Comparison of ENCODE assay signal across 27 mouse cellular contexts in genomic region chr14:46115950-46116349, GRCm38 (mm10).
"Had no signal": no experiment of that assay in that cellular context is flagged by ENCODE, and none has a peak within 500 bp of the region (broad histone marks: within the 10 kb centered on the region; RNA-seq: fewer than 3 reads in every experiment).

No protein-coding gene starts in this region.

- ATAC-seq: hindbrain, postnatal 0 days; intestine, embryonic 16.5 days; liver, embryonic 12.5 days had no signal

- H3K36me3 ChIP-seq: heart, embryonic 13.5 days; heart, embryonic 15.5 days; hindbrain, embryonic 13.5 days; hindbrain, embryonic 15.5 days; kidney, embryonic 15.5 days; limb, embryonic 13.5 days; limb, embryonic 15.5 days; liver, embryonic 12.5 days had no signal

- H3K27ac ChIP-seq: heart, adult 2 months; heart, embryonic 13.5 days; heart, embryonic 15.5 days; hindbrain, embryonic 13.5 days; hindbrain, embryonic 15.5 days; hindbrain, postnatal 0 days; kidney, embryonic 15.5 days; kidney, postnatal 0 days; limb, embryonic 13.5 days; limb, embryonic 15.5 days; liver, embryonic 12.5 days; liver, embryonic 14.5 days had no signal

- H3K4me2 ChIP-seq: heart, embryonic 11.5 days; heart, embryonic 13.5 days; heart, embryonic 15.5 days; hindbrain, embryonic 13.5 days; hindbrain, embryonic 15.5 days; kidney, embryonic 15.5 days; limb, embryonic 13.5 days; limb, embryonic 15.5 days; liver, embryonic 12.5 days had no signal

- H3K4me1 ChIP-seq: heart, embryonic 13.5 days; heart, embryonic 15.5 days; hindbrain, embryonic 13.5 days; hindbrain, embryonic 15.5 days; kidney, embryonic 15.5 days; limb, embryonic 13.5 days; limb, embryonic 15.5 days; liver, embryonic 12.5 days had no signal

- H3K9me3 ChIP-seq: heart, embryonic 13.5 days; heart, embryonic 15.5 days; hindbrain, embryonic 13.5 days; hindbrain, embryonic 15.5 days; kidney, embryonic 15.5 days; limb, embryonic 13.5 days; limb, embryonic 15.5 days; liver, embryonic 12.5 days had no signal

- H3K9ac ChIP-seq: heart, embryonic 13.5 days; heart, embryonic 15.5 days; hindbrain, embryonic 13.5 days; hindbrain, embryonic 15.5 days; kidney, embryonic 15.5 days; limb, embryonic 13.5 days; limb, embryonic 15.5 days; liver, embryonic 12.5 days; liver, embryonic 14.5 days had no signal

- H3K27me3 ChIP-seq: heart, embryonic 13.5 days; heart, embryonic 15.5 days; hindbrain, embryonic 13.5 days; hindbrain, embryonic 15.5 days; kidney, embryonic 15.5 days; limb, embryonic 13.5 days; limb, embryonic 15.5 days; liver, embryonic 12.5 days had no signal

- DNase-seq: gastrocnemius, postnatal 14 days; gastrocnemius, postnatal 36 days; heart, adult 11 months; heart, adult 2 months; heart, postnatal 14 days; heart, postnatal 36 days; kidney, adult 11 months; kidney, adult 2 months; kidney, adult 9 months; kidney, postnatal 14 days; kidney, postnatal 36 days; layer of hippocampus, adult 9-11 months; layer of hippocampus, postnatal 36 days; left cerebral cortex, postnatal 4 days had no signal

- H3K4me3 ChIP-seq: heart, adult 2 months; heart, embryonic 13.5 days; heart, embryonic 15.5 days; hindbrain, embryonic 13.5 days; hindbrain, embryonic 15.5 days; kidney, embryonic 15.5 days; limb, embryonic 13.5 days; limb, embryonic 15.5 days; liver, embryonic 12.5 days had no signal
